Mouse (Mus musculus): ENCODE measurements at regions not wholly inside any gene's neighbourhood (a gene's known extent, or its start where the extent isn't known, plus 50 kb on each side); places are given as distances from the start of the nearest gene placed in this dataset.

GRCm38 (mm10) chr12:107723860-107724320 is 235.5 kb downstream of the 3110018I06Rik start:
- no peak for DNase-seq

GRCm38 (mm10) chr12:107724467-107724866 is 236.0 kb downstream of the 3110018I06Rik start:
- DNase-seq, result no peak

- DNase-seq, result no peak
Measured at GRCm38 (mm10) chr12:107728865-107729264, 240.4 kb downstream of the 3110018I06Rik start.

GRCm38 (mm10) chr12:107729301-107729700 is 240.9 kb downstream of the 3110018I06Rik start:
- no peak for DNase-seq

- no peak for DNase-seq
Measured at GRCm38 (mm10) chr12:107730940-107731339, 242.5 kb downstream of the 3110018I06Rik start.

GRCm38 (mm10) chr12:107734536-107734935 is 246.1 kb downstream of the 3110018I06Rik start:
- DNase-seq, result no peak

- no peak for DNase-seq
Measured at GRCm38 (mm10) chr12:107742641-107743040, 254.2 kb downstream of the 3110018I06Rik start.

- no peak for DNase-seq
Measured at GRCm38 (mm10) chr12:107744822-107745221, 256.4 kb downstream of the 3110018I06Rik start.

GRCm38 (mm10) chr12:107748481-107749380 is 254.7 kb downstream of the Bcl11b start:
- DNase-seq, result no peak

- no peak for DNase-seq
Measured at GRCm38 (mm10) chr12:107749381-107750085, 253.9 kb downstream of the Bcl11b start.

- DNase-seq, result no peak
Measured at GRCm38 (mm10) chr12:107750285-107750927, 253.0 kb downstream of the Bcl11b start.

- DNase-seq, result no peak
Measured at GRCm38 (mm10) chr12:107752126-107752525, 251.3 kb downstream of the Bcl11b start.

GRCm38 (mm10) chr12:107752587-107752986 is 250.8 kb downstream of the Bcl11b start:
- no peak for DNase-seq

- no peak for DNase-seq
Measured at GRCm38 (mm10) chr12:107753022-107753421, 250.4 kb downstream of the Bcl11b start.

GRCm38 (mm10) chr12:107753536-107753935 is 249.9 kb downstream of the Bcl11b start:
- DNase-seq, result no peak

- no peak for DNase-seq
Measured at GRCm38 (mm10) chr12:107754885-107755284, 248.5 kb downstream of the Bcl11b start.

- DNase-seq, result no peak
Measured at GRCm38 (mm10) chr12:107755820-107756517, 247.4 kb downstream of the Bcl11b start.

- no peak for DNase-seq
Measured at GRCm38 (mm10) chr12:107757184-107757583, 246.2 kb downstream of the Bcl11b start.

- no peak for DNase-seq
Measured at GRCm38 (mm10) chr12:107757996-107758791, 245.2 kb downstream of the Bcl11b start.

- DNase-seq, result no peak
Measured at GRCm38 (mm10) chr12:107759291-107759690, 244.1 kb downstream of the Bcl11b start.

GRCm38 (mm10) chr12:107759911-107760310 is 243.5 kb downstream of the Bcl11b start:
- DNase-seq, result no peak

GRCm38 (mm10) chr12:107762140-107762539 is 241.3 kb downstream of the Bcl11b start:
- no peak for DNase-seq

All from cerebellum, adult 11 months (tissue).